28 mouse cellular contexts compared by ENCODE assay signal in genomic region chr3:21918431-21918830, GRCm38 (mm10).
DNase-seq lines count a peak whose midpoint lies in the region; ATAC-seq and TF ChIP-seq lines count a peak whose summit lies in the region.
"Had no signal": no experiment of that assay in that cellular context is flagged by ENCODE, and none has a peak within 500 bp of the region (broad histone marks: within the 10 kb centered on the region; RNA-seq: fewer than 3 reads in every experiment).

No protein-coding gene starts in this region.

- H3K27me3 ChIP-seq in kidney, embryonic 14.5 days (ENCODE audit: control insufficient read depth, insufficient read depth, low read length) = no peaks in the 10 kb centered on the region
- H3K27me3 ChIP-seq in neural tube, embryonic 15.5 days (replicated peaks) = no peaks in the 10 kb centered on the region
- no peaks in the 10 kb centered on the region for H3K27me3 ChIP-seq in stomach, postnatal 0 days (ENCODE audit: control insufficient read depth, insufficient read depth, low read length)
- H3K27me3 ChIP-seq: CH12.LX; heart, embryonic 12.5 days; neural tube, embryonic 12.5 days; Patski; stomach, embryonic 15.5 days had no signal

- H3K9ac ChIP-seq in kidney, embryonic 14.5 days (ENCODE audit: low read depth, low read length) = no peak overlapping the region
- no peak overlapping the region for H3K9ac ChIP-seq in neural tube, embryonic 15.5 days (replicated peaks)
- no peak overlapping the region for H3K9ac ChIP-seq in stomach, postnatal 0 days (ENCODE audit: low read length)
- H3K9ac ChIP-seq: heart, embryonic 12.5 days; neural tube, embryonic 12.5 days; stomach, embryonic 15.5 days had no signal

- ATAC-seq in kidney, embryonic 14.5 days (ENCODE audit: low FRiP score, low TSS enrichment) = no peak
- ATAC-seq in neural tube, embryonic 15.5 days (ENCODE audit: low FRiP score) = no peak
- ATAC-seq in stomach, postnatal 0 days (ENCODE audit: low FRiP score, low TSS enrichment) = no peak
- ATAC-seq: forebrain, embryonic 14.5 days; Patski had no signal

- H3K36me3 ChIP-seq in kidney, embryonic 14.5 days (ENCODE audit: control insufficient read depth, insufficient read depth, low read length) = no peaks in the 10 kb centered on the region
- H3K36me3 ChIP-seq in neural tube, embryonic 15.5 days = no peaks in the 10 kb centered on the region
- no peaks in the 10 kb centered on the region for H3K36me3 ChIP-seq in stomach, postnatal 0 days (ENCODE audit: control insufficient read depth, insufficient read depth, low read length)
- H3K36me3 ChIP-seq: G1E; heart, embryonic 12.5 days; limb, embryonic 10.5 days; neural tube, embryonic 12.5 days; stomach, embryonic 15.5 days had no signal

- TF ChIP-seq CTCF in stomach, postnatal 0 days (IDR thresholded peaks at IDR 0.05; ENCODE audit: low read depth) = no peak

- peak; percentile 79 for DNase-seq in kidney, adult 18-20 months
- peak; percentile 11 for DNase-seq in neural tube, embryonic 10.5 days (ENCODE audit: extremely low spot score, low spot score)
- DNase-seq in kidney, postnatal 10 days = peak; percentile 44
- no peak for DNase-seq in stomach, postnatal 0 days (ENCODE audit: low spot score)
- DNase-seq in gastrocnemius, postnatal 4 days (ENCODE audit: low spot score in 2 of 2) = no peak
- DNase-seq: adrenal gland, postnatal 25 days; B cell, adult 2 months; cerebellum, adult 8-10 months; gastrocnemius, adult 2 months; heart, postnatal 10 days; layer of hippocampus, adult 9-11 months; lung, adult 2 months; midbrain, embryonic 14.5 days; retina, postnatal 1 day; thymus, adult 18-20 months; thymus, postnatal 36 days had no signal

- no peak overlapping the region for H3K27ac ChIP-seq in kidney, embryonic 14.5 days (ENCODE audit: low read depth, low read length)
- no peak overlapping the region for H3K27ac ChIP-seq in neural tube, embryonic 15.5 days (replicated peaks)
- peak overlapping the region; percentile 24; the same call in 1 of the 2 replicates for H3K27ac ChIP-seq in stomach, postnatal 0 days (replicated peaks)
- H3K27ac ChIP-seq: gastrocnemius, adult 2 months; kidney, postnatal 0 days; limb, embryonic 10.5 days; neural tube, embryonic 12.5 days; stomach, embryonic 15.5 days had no signal

- no peak for TF ChIP-seq EP300 in stomach, postnatal 0 days (optimal IDR thresholded peaks at IDR 0.05)

- H3K4me3 ChIP-seq in kidney, embryonic 14.5 days (ENCODE audit: low read length) = no peak overlapping the region
- no peak overlapping the region for H3K4me3 ChIP-seq in neural tube, embryonic 15.5 days (replicated peaks)
- H3K4me3 ChIP-seq in stomach, postnatal 0 days (ENCODE audit: low read depth, low read length) = no peak overlapping the region
- H3K4me3 ChIP-seq: gastrocnemius, adult 2 months; heart, embryonic 12.5 days; limb, embryonic 10.5 days; neural tube, embryonic 12.5 days; stomach, embryonic 15.5 days had no signal

- H3K4me2 ChIP-seq in kidney, embryonic 14.5 days (replicated peaks; ENCODE audit: low read depth, low read length) = no peak overlapping the region
- H3K4me2 ChIP-seq in neural tube, embryonic 15.5 days = no peak overlapping the region
- H3K4me2 ChIP-seq in stomach, postnatal 0 days (replicated peaks; ENCODE audit: low read depth) = no peak overlapping the region
- H3K4me2 ChIP-seq: heart, embryonic 12.5 days; liver, embryonic 11.5 days; neural tube, embryonic 12.5 days; stomach, embryonic 15.5 days had no signal

- 82% methylated on average over 10 of the region's 10 CpGs for WGBS in kidney, embryonic 14.5 days
- WGBS in neural tube, embryonic 15.5 days = 93% methylated on average over 10 of the region's 10 CpGs
- WGBS in stomach, postnatal 0 days = 71% methylated on average over 10 of the region's 10 CpGs

- H3K4me1 ChIP-seq in kidney, embryonic 14.5 days (ENCODE audit: control insufficient read depth, insufficient read depth, low read length) = no peaks in the 10 kb centered on the region
- no peaks in the 10 kb centered on the region for H3K4me1 ChIP-seq in neural tube, embryonic 15.5 days
- no peaks in the 10 kb centered on the region for H3K4me1 ChIP-seq in stomach, postnatal 0 days (replicated peaks; ENCODE audit: control insufficient read depth, insufficient read depth)
- H3K4me1 ChIP-seq: heart, embryonic 12.5 days; neural tube, embryonic 12.5 days; stomach, embryonic 15.5 days had no signal

- no peaks in the 10 kb centered on the region for H3K9me3 ChIP-seq in kidney, embryonic 14.5 days (ENCODE audit: control insufficient read depth, low read length)
- no peaks in the 10 kb centered on the region for H3K9me3 ChIP-seq in neural tube, embryonic 15.5 days (replicated peaks)
- H3K9me3 ChIP-seq in stomach, postnatal 0 days (ENCODE audit: control insufficient read depth, low read length) = no peaks in the 10 kb centered on the region
- H3K9me3 ChIP-seq: G1E; heart, embryonic 12.5 days; limb, embryonic 10.5 days; neural tube, embryonic 12.5 days; stomach, embryonic 15.5 days had no signal

Comparison
In these comparisons a context has a peak if more than half of its experiments do, and no peak if none do; other contexts are left out.
1. DNase-seq: peak in kidney, adult 18-20 months (single experiment), neural tube, embryonic 10.5 days (single experiment) and kidney, postnatal 10 days (single experiment); none in stomach, postnatal 0 days (single experiment) and gastrocnemius, postnatal 4 days (0 of 2).